Mouse (Mus musculus): ENCODE results near the gene Ttc8. TPM values are rescaled to one million over a fixed set of nuclear protein-coding genes. Genes with fewer than 3 reads are reported as not detected.

Ttc8 gene
- 10 to 100 TPM in 1 of 2 experiments, under 1 TPM in 1; 0.46 to 17.8 TPM for polyA plus RNA-seq (2012; fragmentation: generic; extraction: Trizol)

DNA sequence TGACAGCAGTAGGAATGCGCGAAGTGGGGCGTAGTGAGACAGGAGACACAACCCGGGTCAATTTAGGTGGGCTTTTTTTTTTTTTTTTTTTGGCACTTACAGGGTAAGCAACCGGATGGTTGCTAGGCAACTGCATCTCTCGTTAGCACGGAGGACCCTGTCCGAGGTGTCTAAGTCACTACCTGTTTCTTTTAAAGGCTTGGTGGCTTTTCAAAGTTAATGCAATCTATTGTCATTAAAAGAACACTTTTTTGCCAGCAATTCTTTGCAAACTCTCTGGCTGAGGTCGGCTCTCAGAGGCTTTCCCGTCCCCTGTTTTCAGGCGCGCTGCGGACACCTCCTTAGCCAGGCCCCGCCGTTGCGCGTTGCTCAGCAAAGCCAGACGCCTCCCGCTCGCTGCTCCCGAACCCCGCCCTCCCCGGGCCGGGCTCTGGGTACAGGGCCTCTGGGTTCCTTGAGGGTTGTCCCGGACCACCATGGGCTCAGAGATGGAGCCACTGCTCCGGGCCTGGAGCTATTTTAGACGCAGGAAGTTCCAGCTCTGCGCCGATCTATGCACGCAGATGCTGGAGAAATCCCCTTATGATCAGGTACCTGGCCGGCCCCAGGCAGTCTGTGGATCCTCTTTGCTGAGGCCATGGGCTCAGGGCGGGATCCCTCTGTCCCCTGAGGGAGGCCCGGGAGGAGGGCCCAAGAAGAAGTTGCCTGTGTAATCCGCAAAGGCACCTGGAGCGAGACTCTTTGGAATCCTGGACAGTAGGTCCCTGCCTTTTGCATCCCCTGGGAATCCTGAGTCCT lies at the start of gene Ttc8:
Gene Ttc8, plus strand, starts transcription at position 381 of the 798 bp plus-strand sequence.

DNA sequence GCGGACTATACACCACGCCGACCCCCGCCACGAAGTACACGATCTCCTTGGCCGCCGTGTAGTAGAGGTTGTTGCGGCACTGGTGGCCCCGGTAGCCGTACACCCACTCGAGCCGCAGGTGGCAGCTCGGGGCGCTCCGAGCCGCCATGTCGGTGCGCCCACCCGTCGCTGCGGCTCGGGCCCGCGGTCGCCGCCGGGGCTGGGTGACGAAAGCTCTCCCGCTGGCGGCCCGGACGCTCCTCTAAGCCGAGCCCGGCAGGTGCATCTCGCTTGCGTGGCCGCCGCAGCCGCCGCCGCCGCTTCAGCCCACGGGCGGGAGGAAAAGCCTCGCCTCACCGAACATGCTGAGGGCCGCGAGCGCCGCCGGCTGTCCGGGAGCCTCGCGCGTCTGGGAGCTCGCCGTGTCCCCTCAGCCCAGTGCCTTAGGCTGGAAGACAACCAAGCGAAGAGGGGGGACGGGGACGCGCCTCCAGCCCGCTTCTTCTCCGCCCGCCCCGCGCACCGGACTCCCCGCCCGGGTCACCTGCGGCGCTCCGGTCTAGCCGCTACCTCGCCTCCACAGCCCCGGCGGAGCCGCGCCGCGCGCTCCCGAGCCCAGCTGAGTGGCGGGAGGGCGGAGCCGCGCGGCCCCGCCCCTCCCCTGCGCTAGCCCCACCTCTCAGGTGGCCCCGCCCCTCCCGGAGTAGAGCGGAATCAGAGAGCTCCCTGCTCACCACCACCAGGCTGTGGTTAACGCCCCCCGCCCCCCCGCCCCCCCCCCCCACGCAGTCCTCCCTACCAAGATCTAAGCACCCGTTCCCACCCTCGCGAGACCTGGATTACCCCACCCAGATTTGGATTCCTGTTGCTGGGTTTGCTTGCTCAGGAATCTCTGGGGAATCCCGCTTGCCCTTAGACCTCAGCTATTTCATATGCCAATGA lies 19.2 kb upstream of the Ttc8 start, which contains the start of gene Eml5:
Gene Eml5, minus strand, starts transcription at position 604 of the 921 bp plus-strand sequence.

Other genes starting within 250 kb of the Ttc8 start
- gene Ptpn21, start 183.2 kb upstream of the Ttc8 start, polyA plus RNA-seq (2012; fragmentation: generic; extraction: Trizol): 10 to 100 TPM in 1 of 2 experiments, 1 to 10 TPM in 1; 2.4 to 12.2 TPM
- gene Zc3h14, start 173.6 kb upstream of the Ttc8 start, polyA plus RNA-seq (2012; fragmentation: generic; extraction: Trizol): 10 to 100 TPM; 14.4 to 27.2 TPM
- under 1 TPM; 0.09 to 0.60 TPM for gene Eml5, start 19.1 kb upstream of the Ttc8 start, polyA plus RNA-seq (2012; fragmentation: generic; extraction: Trizol)